Mouse (Mus musculus) liver, embryonic 14.5 days (tissue): Measurements from ENCODE around the gene Ppp5c. TPM values are rescaled to one million over a fixed set of nuclear protein-coding genes. Genes with fewer than 3 reads are reported as not detected.

Source experiments
- ATAC-seq: fragments of 200-750 bp; cut with Nextera tagmentation; 2 replicates; pipeline ENCODE4 v1.8.0; 2017; ENCODE audit warnings: moderate number of reproducible peaks, mild to moderate bottlenecking, moderate library complexity; ENCODE audit not compliant: insufficient read depth
- DNase-seq, 3 experiments: peaks; one replicate each; pipeline ENCODE4 v3.0.0-alpha.2; 2012 to 2013; ENCODE audit warnings: low read depth in 3 of 3, low spot score in 3 of 3
- H3K27ac ChIP-seq: fragments of 300-500 bp; sonication (generic); 2 replicates; pipeline ENCODE4 v1.5.1; 2014; ENCODE audit warnings: moderate library complexity, mild to moderate bottlenecking, control low read depth, inconsistent platforms
- H3K27me3 ChIP-seq: fragments of 300-500 bp; sonication (generic); 2 replicates; pipeline ENCODE4 v1.6.1; 2014; ENCODE audit warnings: mild to moderate bottlenecking, low read length, moderate library complexity; ENCODE audit not compliant: control insufficient read depth, insufficient read depth
- H3K36me3 ChIP-seq: fragments of 300-500 bp; sonication (generic); replicated peaks from 2 replicates; pipeline ENCODE4 v1.6.1; 2014; ENCODE audit warnings: low read depth; ENCODE audit not compliant: control insufficient read depth, insufficient read depth
- H3K4me1 ChIP-seq, 2 experiments: fragments of 200-500 bp in 1 of 2; fragments of 300-500 bp in 1 of 2; sonication (generic) in 1 of 2; replicated peaks; 2 replicates each; pipeline ENCODE4 v1.6.1; 2012 to 2014; ENCODE audit warnings: antibody characterized with exemption in 1 of 2, inconsistent platforms in 1 of 2, low read length in 1 of 2; ENCODE audit not compliant: control insufficient read depth in 2 of 2, insufficient read depth in 2 of 2
- H3K4me2 ChIP-seq: fragments of 300-500 bp; sonication (generic); 2 replicates; pipeline ENCODE4 v1.6.1; 2014; ENCODE audit warnings: low read depth, mild to moderate bottlenecking, control low read depth, moderate library complexity
- H3K4me3 ChIP-seq, 2 experiments: fragments of 200-500 bp in 1 of 2; fragments of 300-500 bp in 1 of 2; sonication (generic) in 1 of 2; 2 replicates each; pipeline ENCODE4 v1.5.1; 2012 to 2014; ENCODE audit warnings: low read depth in 2 of 2, low read length in 2 of 2, mild to moderate bottlenecking in 2 of 2, control low read depth in 1 of 2, inconsistent platforms in 1 of 2, moderate library complexity in 1 of 2; ENCODE audit not compliant: insufficient read depth in 1 of 2
- H3K9ac ChIP-seq: fragments of 300-500 bp; sonication (generic); replicated peaks from 2 replicates; pipeline ENCODE4 v1.6.1; 2014; ENCODE audit warnings: mild to moderate bottlenecking, control low read depth, moderate library complexity
- H3K9me3 ChIP-seq: fragments of 300-500 bp; sonication (generic); 2 replicates; pipeline ENCODE4 v1.6.1; 2016; ENCODE audit warnings: low read length, mixed read lengths; ENCODE audit not compliant: control insufficient read depth
- CTCF ChIP-seq: IDR thresholded peaks from 2 replicates; pipeline ENCODE4 v1.5.1; 2016; ENCODE audit warnings: antibody characterized with exemption, low read depth, control low read depth
- EP300 ChIP-seq: IDR thresholded peaks from 2 replicates; pipeline ENCODE4 v1.6.1; 2016; ENCODE audit warnings: antibody characterized with exemption, low read depth
- WGBS: fragments of 180-500 bp; shearing (Covaris S2); extraction: QIAGEN DNeasy Blood & Tissue Kit; methylation state at CpG from one replicate; pipeline ENCODE4 v1.1.7; 2014; ENCODE audit not compliant: insufficient replicate concordance; 5-methylcytosine and 5-hydroxymethylcytosine counted together
- polyA plus RNA-seq, 2 experiments: library from polyadenylated mRNA; depleted of rRNA in 1 of 2; stranded (reverse) in 1 of 2; unstranded in 1 of 2; fragments of >200 nt; fragmentation: Nextera tagmentation in 1 of 2; extraction: Ambion mirVana in 1 of 2; gene quantifications; 2 replicates each; pipeline versions ENCODE4 v1.2.1 to v1.2.3; 2012 to 2014

Ppp5c gene
- polyA plus RNA-seq, 2 experiments: 38.5 to 68.3 TPM

DNA sequence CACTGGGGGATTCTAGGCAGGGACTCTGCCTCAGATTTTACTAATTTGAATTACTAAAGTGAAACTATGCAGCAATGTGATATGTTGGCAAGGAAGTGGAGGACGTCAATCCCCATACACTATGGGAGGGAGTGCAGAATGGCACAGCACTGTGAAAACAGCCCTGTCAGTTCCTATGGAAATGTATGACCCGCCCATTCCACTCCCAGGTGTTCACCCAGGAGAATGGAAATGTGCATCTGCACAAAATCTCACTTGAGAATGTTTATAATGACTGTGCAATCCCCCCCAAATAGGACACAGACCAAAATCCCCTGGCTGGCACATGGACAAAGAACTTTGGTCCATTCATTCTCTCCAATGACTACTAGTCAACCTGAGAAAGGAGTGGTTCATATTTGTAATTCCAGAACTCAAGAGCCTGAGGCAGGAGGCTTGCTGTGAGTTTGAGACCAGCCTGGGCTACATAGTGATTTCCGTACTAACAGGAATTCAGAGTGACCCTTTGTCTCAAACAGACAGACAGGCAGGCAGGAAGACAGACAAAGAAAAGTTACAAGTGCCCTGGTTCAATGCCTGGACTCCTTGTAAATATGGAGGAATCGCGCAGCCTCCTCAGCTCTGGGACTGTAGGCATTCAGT, 19.4 kb upstream of the Ppp5c start:
- no peak for ATAC-seq
- Histone ChIP-seq H3K27ac (no peak overlapping the region), H3K4me3 (no peak overlapping the region), H3K4me2 (no peak overlapping the region), H3K36me3 (peaks cover 38% of the 10 kb centered on the region), H3K27me3 (no peaks in the 10 kb centered on the region), H3K9me3 (no peaks in the 10 kb centered on the region), H3K9ac (no peak overlapping the region), H3K4me1 (no peaks in the 10 kb centered on the region)
- WGBS: 83% methylated on average over 5 of the region's 5 CpGs
- TF ChIP-seq CTCF (no peak), EP300 (no peak)
- DNase-seq: no peak

DNA sequence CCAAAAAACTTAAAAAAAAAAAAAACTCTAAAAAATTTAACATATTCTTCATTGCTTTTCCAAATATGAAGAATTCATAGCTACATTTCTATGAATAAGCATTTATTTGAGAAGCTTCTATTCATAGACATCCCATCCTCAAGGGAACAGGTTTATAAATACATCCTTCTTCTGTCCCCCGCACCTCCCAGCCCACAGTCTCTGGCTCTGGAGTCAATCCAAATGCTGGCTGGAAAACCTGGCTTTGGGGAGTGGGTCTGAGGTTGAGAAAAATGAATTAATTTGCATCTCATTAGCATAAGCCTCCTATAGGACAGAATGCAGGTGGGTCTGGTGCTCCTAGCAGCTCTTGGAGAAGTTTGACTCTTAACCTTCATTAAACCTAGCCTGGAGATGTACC, 18.0 kb upstream of the Ppp5c start:
- Histone ChIP-seq H3K4me1 (no peaks in the 10 kb centered on the region), H3K9ac (no peak overlapping the region), H3K36me3 (peaks cover 42% of the 10 kb centered on the region), H3K27ac (no peak overlapping the region), H3K4me3 (no peak overlapping the region), H3K4me2 (no peak overlapping the region), H3K27me3 (no peaks in the 10 kb centered on the region), H3K9me3 (no peaks in the 10 kb centered on the region)
- DNase-seq: no peak
- ATAC-seq: no peak
- TF ChIP-seq CTCF (no peak), EP300 (no peak)
- WGBS: 81% methylated on average over 1 of the region's 1 CpGs

DNA sequence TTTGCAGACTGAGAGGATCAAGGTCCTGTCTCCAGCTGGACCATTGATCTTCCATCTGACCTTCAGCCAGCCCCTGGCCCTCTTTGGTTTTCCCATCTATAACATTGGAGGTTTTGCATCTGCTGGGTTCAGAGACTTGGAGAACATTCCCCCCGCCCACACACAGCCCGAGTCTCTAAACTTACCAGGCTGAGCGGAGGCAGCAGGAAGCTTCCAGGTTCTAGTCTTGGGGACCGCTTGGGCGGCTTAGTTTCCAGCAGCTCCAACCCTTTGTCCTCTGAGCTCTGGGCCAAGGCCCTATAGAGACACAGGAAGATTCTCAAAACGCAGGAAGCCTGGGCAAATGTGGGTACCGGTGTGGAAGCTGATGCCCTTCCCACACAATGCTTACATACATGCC, 11.6 kb upstream of the Ppp5c start:
- Histone ChIP-seq H3K27me3 (no peaks in the 10 kb centered on the region), H3K4me2 (no peak overlapping the region), H3K4me3 (no peak overlapping the region), H3K9me3 (no peaks in the 10 kb centered on the region), H3K36me3 (peaks cover 48% of the 10 kb centered on the region), H3K9ac (no peak overlapping the region), H3K4me1 (no peaks in the 10 kb centered on the region), H3K27ac (no peak overlapping the region)
- TF ChIP-seq EP300 (no peak), CTCF (no peak)
- 85% methylated on average over 7 of the region's 7 CpGs for WGBS
- ATAC-seq (no peak), DNase-seq (no peak)

DNA sequence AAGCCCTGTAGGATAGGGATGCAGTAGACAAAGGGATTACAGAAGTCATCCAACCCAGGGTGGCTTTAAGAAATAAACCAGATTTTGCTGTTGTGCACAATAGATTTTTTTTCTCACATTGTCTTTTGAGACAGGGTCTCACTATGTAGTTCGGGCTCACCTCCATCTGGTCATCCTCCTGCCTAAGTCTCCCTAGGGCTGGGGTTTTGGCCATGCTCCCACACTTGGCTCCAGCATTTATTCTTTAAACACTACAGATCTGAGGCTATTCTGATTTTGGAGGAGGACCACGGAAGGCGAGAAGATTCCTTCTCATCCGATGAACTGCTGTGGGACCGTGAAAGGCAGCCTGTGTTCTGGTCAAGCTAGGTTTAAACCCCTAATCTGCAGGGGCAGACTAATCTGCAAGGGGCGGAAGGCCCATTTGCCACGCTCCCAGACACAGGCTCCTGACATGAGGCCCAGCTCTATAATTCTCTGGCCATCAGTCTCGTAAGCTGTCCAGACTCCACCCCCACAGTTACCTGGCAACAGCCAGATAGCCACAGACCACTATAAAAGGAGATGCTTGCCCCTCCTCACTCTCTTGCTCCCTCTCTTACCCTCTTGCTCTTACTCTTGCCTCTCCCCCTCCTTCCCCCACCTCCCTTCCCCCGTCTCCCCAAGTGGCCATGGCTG, 10.4 kb upstream of the Ppp5c start:
- Histone ChIP-seq H3K9me3 (no peaks in the 10 kb centered on the region), H3K4me3 (no peak overlapping the region), H3K27ac (no peak overlapping the region), H3K4me2 (no peak overlapping the region), H3K4me1 (no peaks in the 10 kb centered on the region), H3K36me3 (peaks cover 49% of the 10 kb centered on the region), H3K9ac (no peak overlapping the region), H3K27me3 (no peaks in the 10 kb centered on the region)
- WGBS: 84% methylated on average over 9 of the region's 9 CpGs
- no peak for DNase-seq
- no peak for ATAC-seq
- TF ChIP-seq EP300: no peak
- TF ChIP-seq CTCF: no peak

DNA sequence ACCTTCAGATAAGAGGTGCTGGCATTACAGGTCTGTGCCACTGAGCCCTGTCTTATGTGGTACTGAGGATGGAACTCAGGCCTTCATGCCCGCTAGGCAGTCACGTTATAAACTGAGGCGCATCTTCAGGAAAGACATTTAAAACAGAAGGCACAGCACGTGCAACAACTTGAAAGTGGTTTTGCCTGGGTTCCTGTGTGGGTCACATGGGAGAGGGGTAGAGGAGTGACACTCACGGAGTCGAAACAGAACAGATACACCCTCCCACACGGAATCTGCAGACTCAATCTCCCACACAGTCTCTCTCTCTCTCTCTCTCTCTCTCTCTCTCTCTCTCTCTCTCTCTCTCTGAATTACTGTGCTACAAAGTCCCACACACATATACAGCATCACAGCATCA, 2.5 kb upstream of the Ppp5c start:
- Histone ChIP-seq H3K4me2 (no peak overlapping the region), H3K36me3 (peaks cover 15% of the 10 kb centered on the region; the same call in 1 of the 2 replicates), H3K27ac (no peak overlapping the region), H3K27me3 (no peaks in the 10 kb centered on the region), H3K9ac (no peak overlapping the region), H3K9me3 (no peaks in the 10 kb centered on the region), H3K4me3 (no peak overlapping the region), H3K4me1 (peaks cover 20 to 24% of the 10 kb centered on the region in 2 experiments)
- no peak for DNase-seq
- WGBS: 70% methylated on average over 7 of the region's 7 CpGs
- TF ChIP-seq EP300 (no peak), CTCF (no peak)
- no peak for ATAC-seq
